Mouse (Mus musculus) ovary, postnatal 10 days (tissue): ENCODE measurements at regions not wholly inside any gene's neighbourhood (a gene's known extent, or its start where the extent isn't known, plus 50 kb on each side); places are given as distances from the start of the nearest gene placed in this dataset.
"Not testable (repeated sequence)": the region's sequence is repeated elsewhere in the genome, so short reads cannot be mapped to it uniquely, and the experiment has no call there.

ENCODE experiments used
- DNase-seq: peaks from one replicate; pipeline ENCODE4 v3.0.0; 2022; ENCODE audit warnings: low spot score

DNA sequence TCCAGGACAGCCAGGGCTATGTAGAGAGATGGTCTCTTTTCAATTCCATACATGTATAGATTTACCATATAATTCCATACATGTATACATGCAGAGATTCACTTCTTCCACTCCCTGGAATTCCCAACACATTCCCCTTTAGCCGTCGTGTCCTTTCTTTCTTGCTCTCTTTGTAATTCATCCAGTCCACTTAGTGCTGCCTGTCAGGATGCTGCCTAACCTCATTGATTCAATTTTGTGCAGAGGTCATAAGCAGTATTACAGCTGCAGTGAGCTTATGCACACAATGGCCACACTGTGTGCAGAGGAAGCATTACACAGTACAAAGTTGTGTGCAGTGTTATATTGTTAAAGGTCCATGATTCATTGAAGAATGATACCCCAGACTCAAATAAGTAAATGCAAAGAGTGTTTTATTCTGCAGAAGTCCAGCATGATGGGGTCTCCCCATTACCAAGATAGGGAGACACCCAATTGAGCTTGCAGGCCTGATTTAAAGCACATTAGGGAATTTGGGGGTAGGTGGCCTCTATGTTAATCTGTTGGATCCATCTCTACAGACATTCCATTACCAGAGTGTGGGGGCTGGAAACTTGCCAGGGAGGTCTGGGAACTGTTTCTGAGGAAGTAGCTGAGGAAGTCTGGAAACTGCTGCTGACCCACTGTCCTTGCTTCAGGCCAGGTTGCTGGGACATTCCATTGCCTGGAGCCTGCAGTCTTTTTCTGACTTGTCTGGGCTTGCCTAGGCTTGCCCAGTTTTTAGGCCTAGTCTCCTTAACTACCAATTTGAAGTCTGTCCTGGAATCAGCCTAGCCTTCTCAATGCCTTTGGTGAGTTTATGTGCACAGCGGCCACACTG is 72.8 kb downstream of the Fam161a start:
- no peak for DNase-seq

DNA sequence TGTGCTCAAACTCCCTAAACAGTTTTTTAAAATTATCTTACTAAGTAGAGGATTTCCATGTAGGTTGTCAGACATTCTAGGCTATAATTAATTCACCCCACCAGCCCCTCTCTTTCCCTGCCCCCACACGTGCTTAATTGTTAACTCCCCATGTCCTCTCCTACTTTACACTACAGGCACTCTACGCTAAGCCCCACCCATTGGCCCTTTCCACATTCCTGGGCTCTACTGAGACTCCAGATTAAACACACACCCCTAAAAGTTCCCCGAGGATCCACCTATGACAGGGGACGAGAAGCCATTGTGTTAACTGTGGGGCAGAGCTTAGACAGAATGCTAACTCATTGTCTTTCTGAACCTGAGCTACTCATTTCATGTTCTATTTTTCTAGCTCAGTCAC is 74.3 kb downstream of the Fam161a start:
- no peak for DNase-seq

DNA sequence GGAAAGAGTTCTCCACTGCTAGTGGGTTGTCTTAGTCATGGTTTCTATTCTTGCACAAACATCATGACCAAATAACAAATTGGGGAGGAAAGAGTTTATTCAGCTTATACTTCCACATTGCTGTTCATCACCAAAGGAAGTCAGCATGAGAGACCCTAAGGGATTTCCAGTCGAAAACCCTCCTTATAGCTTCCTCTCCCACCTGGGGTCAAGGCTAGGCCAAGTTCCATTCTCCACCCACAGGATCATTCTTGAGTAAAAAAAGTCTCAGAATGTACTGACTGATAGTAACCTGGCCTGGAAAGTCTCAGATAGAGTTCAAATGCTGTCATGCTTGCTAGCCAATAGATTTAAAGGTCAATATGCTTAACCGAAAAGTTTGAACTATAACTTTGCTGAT is 76.5 kb downstream of the Fam161a start:
- not testable (repeated sequence) for DNase-seq

DNA sequence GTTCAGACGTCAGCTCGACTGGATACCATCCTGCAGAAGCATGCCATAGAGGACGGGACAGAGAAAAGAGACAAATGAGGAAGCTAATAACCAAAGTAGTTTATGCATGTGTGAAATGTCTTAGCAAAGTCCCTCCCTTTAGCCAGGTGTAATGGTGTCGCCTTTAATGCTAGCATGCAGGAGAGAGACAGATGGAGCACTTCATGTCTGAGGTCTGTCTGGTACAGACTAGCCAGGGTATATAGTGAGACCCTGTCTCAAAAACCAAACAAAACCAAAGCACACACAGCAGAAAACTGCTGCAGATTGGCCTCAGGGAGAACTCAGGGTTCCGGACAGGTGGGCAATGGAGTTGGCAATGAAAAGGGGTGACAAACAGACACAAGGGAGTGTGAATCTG is 88.0 kb downstream of the Fam161a start:
- DNase-seq: no peak

DNA sequence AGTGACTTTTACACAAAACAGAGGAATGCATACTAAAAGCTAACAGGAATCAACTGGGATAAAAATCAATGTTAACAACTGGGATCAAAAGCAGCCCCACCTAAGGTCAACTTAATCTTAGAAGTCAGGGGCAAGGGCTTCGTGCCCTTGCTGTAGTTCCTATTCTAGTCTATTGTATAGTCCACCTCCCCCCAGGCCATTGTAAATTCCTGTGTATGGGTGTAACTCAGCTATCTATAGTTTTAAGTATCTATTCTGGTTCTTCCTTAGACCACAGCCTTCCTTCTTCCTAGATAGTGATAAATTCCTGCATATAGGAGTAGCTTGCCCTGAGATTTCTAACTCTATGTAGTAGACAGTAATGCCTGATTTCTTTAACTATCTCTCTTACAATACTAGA is 88.4 kb downstream of the Fam161a start:
- not testable (repeated sequence) for DNase-seq

DNA sequence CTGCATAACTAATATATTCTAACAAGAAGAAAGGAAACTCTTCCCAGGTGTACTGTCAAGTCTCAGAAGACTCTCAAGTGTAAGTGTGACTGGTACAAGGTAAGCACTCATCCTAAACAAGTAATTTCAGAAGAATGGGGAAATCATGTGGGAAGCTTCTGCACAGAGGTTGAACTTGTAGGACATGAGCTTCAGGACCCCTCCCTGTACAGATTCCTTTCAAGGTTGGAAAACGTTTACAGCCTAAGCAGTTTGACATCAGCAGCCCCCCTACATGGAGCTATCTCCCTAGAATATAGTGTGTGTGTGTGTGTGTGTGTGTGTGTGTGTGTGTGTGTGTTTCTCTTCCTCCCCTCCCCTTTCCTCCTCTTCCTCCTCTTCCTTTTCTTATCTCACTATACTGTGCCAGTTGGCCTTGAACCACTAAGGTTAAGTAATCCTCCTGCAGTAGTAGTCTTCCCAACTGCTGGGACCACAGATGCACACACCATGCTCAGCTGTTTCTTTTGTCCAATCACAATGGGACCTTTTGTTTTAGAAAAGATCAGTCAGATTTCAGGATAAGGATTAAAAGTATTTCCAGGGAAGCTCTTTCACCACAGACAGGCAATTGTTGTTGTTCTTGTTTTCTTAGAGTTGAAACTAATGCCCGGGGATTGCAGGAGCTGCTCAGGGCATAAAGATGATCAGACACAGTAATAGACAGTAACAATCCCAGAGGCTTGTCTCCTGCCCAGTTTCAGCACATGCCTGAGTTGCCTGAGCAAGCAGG is 89.3 kb downstream of the Fam161a start:
- DNase-seq: no peak

DNA sequence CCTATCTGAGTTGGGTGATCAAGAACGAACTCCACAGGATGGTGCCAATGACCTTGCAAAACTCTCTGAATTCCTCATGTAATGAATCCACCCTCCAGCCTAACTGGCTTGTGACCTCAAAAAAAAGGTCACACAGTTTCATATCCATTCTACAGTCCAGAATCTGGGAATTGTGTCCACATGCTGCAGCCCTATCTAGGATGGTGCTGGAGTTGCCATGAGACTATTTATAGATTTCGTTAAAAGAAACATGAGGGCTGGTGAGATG is 89.8 kb downstream of the Fam161a start:
- DNase-seq: no peak

DNA sequence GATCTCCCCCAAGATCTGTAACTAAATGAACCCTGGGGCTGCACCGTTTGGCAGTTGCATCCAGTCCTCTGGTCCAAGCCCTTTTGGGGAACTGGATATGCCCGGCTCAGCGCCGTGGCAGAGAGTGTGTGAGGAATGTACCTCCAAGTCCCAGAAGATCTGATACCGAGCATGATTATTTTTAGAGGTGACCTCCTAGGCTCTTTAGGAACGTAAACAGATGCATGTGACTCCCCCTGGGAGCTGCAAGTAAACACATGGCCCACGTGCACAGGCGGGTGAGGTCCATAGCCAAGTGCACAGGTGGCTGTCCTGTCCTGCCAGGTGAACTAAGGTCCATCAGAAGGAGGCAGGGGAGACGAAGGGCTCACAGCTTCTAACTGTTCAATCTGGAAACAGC is 107.3 kb downstream of the Fam161a start:
- no peak for DNase-seq

DNA sequence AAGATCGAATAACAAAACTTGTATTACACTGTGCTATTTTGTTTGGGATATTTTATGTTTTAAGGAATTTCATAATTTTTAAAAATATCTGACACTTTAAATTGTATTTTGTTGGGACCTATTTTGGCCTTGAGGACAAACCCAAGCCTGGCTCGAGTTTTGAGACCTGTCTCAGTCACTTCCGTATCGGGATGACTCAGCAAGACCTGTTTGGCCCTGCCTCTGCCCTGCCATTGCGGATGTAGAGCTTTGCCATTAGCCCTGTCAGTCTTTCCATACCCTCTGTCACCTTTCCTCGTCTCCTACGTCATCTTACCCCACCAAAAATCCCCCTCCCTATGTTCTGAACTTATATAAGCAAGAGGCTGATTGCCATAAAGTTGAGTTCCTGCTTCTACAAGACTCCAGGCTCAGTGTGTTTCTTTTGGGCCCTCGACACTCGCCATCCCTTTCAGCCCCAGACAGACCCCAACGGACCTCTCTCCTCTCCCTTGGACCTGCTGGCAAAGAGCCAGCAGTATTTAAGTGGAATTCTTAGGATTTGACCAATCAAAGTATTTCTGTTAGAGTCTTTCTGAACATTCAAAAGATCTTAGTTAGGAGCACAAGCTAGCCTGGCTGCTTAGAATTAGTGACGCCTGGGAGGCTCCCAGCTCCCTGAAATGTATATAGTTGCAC is 113.3 kb downstream of the Fam161a start:
- no peak for DNase-seq

DNA sequence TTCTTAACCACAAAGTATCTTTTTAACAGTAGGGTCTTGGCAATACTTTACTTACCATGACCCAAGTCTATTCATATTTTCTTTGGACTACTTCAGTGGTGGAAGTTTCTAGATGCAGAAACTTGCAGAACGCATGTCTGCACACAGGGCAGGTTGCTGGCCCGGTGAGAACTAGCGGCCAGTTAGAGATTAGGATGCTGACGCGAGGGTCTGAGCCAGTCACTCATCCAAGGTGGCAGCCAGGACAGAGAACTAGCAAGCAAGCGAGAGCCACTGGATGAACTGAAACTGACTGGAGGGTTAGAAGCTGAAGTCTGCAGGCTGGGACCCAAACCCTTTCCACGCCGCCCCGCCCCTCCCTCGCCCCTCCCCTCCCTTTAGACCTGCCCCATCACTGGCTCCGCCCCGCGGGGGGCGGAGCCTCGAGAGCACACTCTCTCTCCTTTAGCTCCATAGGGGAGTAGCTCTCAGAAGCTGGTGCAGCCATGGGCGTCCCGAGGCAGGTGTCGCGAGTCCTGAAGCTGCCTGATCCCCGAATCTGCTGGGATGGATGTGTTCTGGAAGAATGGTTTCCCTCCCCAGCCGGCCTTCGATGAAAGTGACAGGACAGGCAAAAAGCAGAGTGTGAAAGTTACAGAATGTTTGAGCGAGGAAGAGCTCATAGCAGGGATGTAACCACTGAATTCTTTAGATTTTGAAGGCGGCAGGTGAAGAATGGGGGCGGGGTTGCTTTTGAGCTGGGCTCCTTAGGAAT is 117.0 kb downstream of the Fam161a start:
- peak; percentile 7 for DNase-seq

DNA sequence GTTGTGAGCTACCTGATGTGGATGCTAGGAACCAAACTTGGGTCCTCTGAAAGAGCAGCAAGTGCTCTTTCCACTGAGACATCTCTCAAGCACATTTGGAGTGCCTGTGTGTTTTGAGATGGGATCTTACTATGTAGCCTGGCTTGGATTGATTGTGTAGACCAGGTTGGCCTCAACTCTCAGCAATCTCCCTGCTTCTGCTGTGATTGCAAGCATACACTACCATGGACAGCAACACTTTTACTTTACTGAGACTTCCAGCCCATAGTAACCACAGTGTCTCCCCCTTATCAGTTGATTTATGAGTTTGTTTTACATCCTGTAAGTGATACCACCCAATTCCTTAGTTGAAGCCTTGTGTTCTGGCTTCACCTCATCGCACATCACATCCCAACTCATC is 123.8 kb downstream of the Fam161a start:
- DNase-seq: no peak

DNA sequence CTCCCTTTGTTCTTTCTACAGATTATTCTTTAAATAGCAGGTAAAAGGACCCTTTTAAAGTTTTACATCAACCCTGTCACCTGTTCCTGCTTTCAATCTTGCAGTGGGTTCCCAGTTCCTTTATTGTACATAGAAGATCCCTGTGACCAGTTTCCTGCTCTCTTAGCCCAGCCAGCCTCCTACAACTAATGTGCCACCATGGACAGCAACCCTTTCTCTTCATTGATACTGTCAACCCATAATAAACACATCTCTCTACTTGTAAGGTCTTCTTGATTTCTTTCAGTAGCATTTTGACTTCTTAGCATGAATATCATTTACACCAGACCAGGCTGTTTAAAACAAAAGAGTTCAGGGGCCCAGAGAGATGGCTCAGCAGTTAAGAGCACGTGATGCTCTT is 124.2 kb upstream of the Xpo1 start:
- DNase-seq: no peak

DNA sequence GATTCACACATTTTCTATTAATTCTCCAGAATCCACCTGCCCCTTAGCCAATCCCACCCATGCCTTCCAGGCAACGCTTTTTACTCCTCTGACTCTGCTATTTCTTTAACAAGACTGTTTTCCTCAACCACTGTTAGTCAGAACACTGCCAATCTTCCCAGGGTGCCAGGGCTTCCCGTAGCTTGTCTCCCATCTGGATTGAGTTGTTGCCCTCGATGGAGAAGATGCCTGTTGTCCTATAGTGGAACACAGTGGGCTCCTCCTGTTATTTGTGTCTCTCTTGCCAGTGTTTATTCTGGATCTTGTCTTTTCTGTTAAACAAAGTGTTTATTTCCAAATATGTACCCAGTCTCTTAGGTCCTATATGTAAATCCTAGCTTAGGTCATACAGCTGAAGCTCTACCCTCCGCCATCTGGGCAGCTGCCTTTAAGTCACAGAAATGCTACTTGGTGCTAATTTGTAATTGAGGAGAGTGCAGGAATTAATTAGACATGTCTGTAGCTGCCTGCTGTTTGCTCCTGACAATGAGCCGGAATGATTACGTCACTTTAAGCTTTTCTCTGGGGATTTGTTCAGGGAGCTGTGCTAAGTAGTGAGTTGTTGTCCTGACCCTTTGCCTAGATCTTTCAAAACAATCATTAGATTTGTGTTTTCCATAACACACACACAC is 115.3 kb upstream of the Xpo1 start:
- DNase-seq: no peak

DNA sequence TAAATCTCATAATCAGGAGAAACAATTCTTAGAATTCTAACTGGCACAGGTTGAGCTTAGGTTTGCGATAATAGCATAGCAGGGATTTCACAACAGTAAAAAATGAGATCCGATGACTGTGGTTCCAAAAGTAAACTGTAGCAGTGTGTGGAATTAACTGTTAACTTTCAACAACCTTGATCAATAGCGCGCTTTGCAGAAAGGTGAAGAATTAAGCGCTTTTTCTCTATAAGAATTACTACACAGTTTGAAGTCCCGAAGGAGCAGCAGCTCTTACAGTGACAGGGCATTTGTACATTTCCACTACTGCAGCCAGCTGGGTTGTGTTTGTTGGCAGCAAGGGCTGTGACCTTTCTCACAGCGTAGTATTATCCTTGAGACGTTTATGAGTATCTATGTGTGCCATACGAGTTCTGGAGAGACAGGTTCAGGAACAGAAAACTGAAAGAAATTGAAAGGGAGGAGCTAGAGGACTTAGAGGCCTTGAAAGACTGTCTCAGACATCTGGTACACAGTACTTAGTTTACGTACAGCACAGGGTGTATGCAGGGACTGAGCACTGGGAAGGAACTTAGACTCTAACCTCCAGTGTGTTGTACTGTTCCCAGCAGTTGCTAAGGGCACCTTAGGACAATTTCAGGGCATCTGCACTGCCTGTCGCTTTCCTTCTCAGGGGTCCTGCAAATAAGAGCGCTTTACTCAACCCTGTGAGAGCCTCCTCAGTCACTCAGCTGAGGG is 114.6 kb upstream of the Xpo1 start:
- DNase-seq: no peak

DNA sequence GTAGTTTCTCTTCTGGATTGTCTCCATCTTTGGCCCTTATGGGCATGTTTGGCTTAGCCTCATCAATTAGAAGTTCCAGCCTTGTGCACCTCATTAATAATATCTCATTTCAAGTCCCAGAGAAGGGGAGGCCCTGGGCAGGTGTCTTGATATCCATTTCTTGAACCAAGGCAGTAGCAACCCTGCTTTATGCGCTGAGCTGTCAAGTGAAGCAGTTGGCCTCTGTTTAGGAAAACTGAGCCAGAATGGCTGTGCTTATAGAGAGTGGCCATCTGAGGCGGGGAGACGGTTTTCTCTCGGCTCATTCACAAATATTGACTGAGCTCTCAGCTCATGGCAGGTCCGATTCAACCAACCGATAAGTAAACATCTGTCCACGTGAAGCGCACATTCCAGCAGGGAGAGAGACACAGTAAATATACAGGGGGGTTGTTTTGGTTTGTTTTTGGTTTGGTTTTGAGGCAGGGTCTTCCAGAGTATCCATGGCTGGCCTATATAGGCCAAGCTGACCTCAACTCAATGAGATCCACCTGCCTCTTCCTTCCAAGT is 107.7 kb upstream of the Xpo1 start:
- DNase-seq: no peak

DNA sequence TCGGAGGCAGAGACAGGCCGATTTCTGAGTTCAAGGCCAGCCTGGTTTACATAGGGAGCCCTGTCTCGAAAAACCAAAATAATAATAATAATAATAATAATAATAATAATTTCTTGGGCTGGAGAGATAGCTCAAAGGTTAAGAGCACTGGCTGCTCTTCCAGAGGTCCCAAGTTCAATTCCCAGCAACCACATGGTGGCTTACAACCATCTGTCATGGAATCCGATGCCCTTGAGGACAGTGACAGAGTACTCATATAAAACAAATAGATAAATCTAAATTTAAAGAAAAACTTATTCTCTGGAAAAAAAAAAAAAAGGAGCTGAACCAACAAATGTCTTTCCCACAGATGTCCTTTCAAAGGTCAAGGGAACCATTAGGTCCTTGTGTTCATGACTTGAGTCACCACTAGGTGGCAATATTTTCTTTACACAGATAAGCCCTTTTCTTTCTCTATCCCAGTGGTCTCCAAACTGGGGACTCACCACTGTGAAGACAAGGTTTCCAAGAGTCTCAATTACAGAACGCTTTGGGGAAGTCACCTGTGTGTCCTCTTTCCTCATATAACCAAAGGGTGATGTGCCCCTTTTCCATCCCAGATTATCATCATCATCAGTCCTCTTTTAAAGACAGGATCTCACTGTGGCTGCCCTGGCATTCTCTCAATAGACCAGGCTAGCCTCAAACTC is 106.1 kb upstream of the Xpo1 start:
- DNase-seq: no peak

DNA sequence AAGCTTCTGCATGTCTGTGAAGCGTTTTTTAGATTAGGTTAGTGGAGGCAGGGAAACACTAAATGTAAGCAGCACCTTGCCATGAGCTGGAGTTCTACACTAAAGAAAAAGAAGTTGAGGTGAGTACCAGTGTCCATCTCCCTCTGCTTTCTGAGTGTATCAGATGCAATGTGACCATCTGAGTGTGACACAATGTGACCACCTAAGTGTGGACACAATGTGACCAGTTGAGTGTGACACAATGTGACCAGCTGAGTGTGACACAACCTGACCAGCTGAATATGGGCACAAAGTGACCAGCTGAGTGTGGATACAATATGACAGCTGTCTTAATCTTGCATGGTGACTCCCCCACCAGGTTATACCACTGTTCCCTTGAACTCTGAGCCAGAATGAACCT is 101.0 kb upstream of the Xpo1 start:
- no peak for DNase-seq

DNA sequence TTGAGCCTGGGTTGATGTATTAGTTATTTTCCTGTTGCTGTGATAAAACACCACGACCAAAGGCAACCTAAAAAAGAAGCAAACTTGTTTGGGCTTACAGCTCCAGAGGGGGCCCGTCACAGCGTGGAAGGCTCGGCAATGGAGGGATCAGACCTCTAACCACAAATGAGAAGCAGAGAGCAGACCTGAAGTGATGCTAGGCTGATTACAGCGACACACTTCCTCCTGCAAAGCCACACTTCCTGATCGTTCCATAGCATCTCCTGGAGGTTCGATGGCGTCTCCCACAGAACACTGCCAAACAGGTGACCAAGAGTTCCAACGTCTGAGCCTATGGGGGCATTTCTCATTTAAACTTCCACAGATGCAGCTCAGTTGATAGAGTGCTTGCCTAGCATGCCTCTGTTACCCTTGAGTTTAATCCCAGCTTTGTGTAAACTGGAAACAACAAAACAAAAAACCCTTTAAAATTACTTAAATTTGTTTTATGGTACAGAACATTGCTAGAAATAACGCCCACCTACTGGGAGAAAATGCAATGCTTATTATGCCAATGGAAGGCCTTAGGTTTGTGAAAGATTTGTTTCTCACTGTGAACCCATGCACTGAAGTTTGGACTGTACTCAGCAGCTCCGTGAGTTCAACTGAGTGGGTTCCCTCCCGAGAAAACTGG is 87.2 kb upstream of the Xpo1 start:
- DNase-seq: no peak

DNA sequence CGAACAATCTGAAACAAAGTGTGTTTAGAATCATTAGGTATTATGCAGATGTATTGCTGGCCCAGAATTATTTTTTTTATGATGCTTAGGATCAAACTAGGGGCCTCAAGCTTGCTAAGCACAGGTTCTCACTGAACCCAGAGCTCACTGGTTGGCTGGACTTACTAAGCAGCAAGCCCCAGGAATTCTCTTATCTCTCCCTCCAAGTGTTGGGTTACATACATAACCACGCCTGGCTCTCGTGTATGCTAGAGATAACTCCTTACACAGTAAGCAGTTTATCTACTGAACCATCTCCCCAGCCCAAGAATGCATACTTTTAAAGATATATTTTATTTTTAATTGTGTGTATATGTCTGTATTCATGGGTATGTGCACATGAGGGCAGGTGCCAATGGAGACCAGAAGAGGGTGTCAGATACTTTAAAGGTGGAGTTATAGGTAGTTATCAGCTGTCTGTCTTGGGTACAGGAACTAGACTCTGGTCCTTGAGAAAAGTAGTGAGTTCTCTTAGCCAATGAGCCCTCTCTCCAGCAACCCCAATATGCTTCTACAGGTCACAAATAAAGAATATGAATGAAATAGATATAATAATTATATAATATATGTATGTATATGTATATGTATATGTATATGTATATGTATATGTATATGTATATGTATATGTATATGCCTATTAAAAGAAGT is 86.0 kb upstream of the Xpo1 start:
- no peak for DNase-seq
